Mouse (Mus musculus): Measurements from ENCODE around the gene Vmn1r58. TPM values are rescaled to one million over a fixed set of nuclear protein-coding genes. Genes with fewer than 3 reads are reported as not detected.
"Not testable (repeated sequence)": the region's sequence is repeated elsewhere in the genome, so short reads cannot be mapped to it uniquely, and the experiment has no call there.

The Vmn1r58 gene
- total RNA-seq (2021), result not detected

DNA sequence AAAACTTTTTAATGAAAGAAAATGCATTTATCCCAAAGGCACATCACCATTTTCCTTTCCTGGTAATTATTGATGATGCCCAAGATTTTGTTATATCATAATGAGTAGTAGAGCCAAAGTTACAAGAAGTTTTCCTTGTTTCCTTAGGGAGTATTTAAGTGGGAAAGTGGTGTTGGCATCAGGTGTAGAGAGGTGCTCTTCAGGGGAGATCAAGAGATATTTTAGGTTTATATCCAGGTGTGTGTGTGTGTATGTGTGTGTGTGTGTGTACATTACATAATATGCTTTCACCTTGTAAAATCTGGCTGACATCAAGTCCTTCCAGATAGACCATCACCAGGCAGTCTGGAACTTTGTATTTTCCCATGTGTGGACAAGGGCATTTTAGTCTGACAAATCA, at the start of gene Vmn1r58:
Vmn1r58 (minus strand) TSS at position 101 of the 400 bp plus-strand sequence.
- intact Hi-C loops (cut with DNase I); DNase-seq: not testable (repeated sequence)

DNA sequence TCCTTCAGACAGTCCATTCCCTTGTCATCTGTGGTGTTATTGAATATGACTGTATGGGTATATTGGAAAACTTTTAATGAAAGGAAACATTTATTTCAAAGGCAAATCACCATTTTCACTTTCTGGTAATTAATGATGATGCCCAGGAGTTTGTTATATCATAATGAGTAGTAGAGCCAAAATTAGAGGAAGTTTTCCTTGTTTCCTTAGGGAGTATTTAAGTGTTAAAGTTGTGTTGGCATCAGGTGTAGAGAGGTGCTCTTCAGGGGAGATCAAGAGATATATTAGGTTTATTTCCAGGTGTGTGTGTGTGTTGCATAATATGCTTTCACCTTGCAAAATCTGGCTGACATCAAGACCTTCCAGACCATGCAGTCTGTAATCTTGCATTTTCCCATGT, 43.5 kb upstream of the Vmn1r58 start, which contains the start of gene Vmn1r59:
Vmn1r59 (minus strand) TSS at position 101 of the 400 bp plus-strand sequence.
- no peak for DNase-seq
- intact Hi-C loops (cut with DNase I), result loop anchor here (5.0 kb wide), 1 partner anchor 239 kb away; the partner anchor contains the start of gene Vmn1r57

DNA sequence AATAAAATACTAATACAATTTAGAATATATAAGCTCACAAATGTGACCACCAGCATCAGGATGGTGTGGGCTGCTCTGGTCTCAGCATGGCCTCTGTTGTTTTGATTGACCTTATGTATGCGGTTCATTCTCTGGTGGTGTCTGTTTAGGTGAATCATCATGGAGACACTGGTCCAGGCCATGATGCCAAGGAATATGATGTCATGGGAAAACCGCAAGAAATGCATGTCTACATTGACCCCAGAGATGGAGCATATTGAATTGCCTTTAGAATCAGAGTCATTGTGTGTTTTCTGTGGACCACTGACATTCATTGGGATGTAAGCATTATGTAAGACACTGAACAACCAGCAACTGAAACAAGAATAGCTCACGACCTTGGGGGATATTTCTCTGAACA, 40.8 kb upstream of the Vmn1r58 start:
- intact Hi-C loops (cut with DNase I); DNase-seq: not testable (repeated sequence)

DNA sequence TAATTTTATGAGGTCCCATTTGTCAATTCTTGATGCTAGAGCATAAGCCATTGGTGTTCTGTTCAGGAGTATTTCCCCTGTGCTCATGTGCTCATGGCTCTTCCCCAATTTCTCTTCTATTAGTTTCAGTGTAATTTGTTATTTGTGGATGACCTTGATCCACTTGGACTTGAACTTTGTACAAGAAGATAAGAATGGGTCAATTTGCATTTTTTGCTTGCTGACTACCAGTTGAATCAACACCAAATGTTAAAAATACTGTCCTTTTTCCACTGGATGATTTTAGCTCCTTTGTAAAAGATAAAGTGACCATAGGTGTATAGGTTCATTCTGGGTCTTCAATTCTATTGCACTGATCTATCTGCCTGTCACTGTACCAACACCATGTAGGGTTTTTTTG, 35.4 kb upstream of the Vmn1r58 start:
- DNase-seq, result no peak
- intact Hi-C loops (cut with DNase I), result no loop called here

DNA sequence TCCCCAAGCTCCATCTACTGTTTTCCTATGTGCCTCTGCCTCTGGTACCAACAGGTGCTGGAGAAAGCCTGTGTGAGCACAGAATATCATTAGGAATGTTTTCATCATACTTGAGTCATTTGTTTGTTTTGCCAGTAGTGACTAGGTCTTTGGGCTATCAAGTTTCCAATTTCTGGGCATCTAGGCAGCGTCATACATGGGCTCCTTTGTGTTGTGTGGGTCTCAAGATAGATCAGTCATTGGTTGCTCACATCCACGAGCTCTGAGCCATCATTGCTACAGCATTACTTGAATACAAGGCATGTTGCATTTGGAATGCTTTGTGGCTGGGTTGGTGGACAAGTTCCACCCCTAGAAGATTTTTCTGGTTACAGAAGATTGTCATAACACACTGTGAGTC, 7.0 kb downstream of the Vmn1r58 start:
- no peak for DNase-seq
- intact Hi-C loops (cut with DNase I), result no loop called here

DNA sequence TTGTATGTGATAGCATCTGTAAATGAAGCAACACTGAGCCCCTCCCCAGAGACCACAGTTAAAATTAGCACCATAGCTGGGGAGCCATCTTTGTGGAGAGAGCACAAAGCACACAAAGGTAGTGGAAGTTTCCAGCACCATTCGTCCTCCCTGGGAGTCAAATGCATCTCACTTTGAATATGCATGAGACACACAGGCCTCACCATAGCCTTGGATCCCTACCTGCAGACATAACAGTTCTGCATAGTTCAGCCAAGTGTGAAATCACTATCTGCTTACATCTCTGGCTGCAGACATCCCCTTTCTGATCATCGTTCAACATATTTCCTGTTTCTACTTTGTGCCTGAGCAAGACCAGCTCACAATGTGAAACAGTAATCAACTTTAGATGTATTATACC, 46.5 kb downstream of the Vmn1r58 start:
- no peak for DNase-seq
- intact Hi-C loops (cut with DNase I), result loop anchor here (1.0 kb wide), 1 partner anchor 31 kb away; no protein-coding TSS in a partner anchor

DNA sequence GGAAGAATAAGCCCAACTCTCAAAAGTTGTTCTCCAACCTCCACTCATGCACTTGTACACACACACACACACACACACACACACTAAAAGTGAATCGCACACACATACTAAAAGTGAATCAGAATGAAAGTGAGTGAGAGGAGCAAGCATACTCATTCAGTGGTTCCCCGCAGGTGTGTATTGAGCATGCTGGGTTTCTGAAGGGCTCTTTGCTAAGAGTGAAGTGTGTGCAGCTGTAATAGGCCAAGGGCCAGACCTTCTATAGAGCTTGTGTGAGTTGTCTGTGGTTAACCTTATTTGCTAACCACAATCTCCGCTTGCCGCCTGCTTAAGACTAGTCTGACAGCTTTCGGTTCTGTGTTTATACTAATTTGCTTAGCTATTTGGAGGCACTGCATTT, 49.6 kb downstream of the Vmn1r58 start:
- no peak for DNase-seq
- intact Hi-C loops (cut with DNase I), result no loop called here

Other genes starting within 250 kb of the Vmn1r58 start
- not detected for gene Vmn1r56, start 216.6 kb downstream of the Vmn1r58 start, total RNA-seq (2021)
- gene Vmn1r57, start 194.9 kb downstream of the Vmn1r58 start, total RNA-seq (2021), result not detected
- gene Gm5065, start 62.9 kb downstream of the Vmn1r58 start, total RNA-seq (2021), result not detected
- not detected for gene Nlrp2, start 62.4 kb downstream of the Vmn1r58 start, total RNA-seq (2021)
- gene Vmn1r59, start 43.4 kb upstream of the Vmn1r58 start, total RNA-seq (2021), result not detected
- gene Vmn2r28, start 80.6 kb upstream of the Vmn1r58 start, total RNA-seq (2021), result not detected
- gene Vmn1r60, start 133.9 kb upstream of the Vmn1r58 start, total RNA-seq (2021), result not detected
- not detected for gene Vmn1r61, start 199.9 kb upstream of the Vmn1r58 start, total RNA-seq (2021)

All from heart, postnatal 10 days (tissue).